ENCODE assay signal across 18 mouse cellular contexts in the genomic region with DNA sequence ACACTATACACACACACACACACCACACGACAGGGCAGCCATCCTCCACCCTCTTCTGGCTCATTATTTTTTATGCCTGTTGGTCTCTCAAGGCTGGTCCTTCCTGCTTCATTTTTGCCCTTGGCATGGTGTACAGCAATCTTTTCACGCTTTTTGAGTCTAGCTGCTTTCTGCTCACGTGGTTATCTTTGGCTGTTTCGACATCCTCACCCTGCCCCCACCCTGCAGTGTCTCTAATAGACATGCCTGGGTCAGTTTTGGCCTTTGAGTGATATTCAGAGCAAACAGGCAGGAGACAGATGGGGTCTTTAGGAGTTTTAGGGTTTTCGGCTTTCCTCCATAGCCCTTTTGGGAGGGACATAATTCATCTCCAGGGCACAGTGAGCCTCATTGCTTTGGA. TPM values are rescaled to one million over a fixed set of nuclear protein-coding genes. Genes with fewer than 3 reads are reported as not detected.
DNase-seq lines count a peak whose midpoint lies in the region; ATAC-seq and TF ChIP-seq lines count a peak whose summit lies in the region.
"Had no signal": no experiment of that assay in that cellular context is flagged by ENCODE, and none has a peak within 500 bp of the region (broad histone marks: within the 10 kb centered on the region; RNA-seq: fewer than 3 reads in every experiment).

No protein-coding gene starts in this region.

- no peak for ATAC-seq in kidney, postnatal 0 days (replicated peaks; ENCODE audit: low FRiP score, low read depth)
- ATAC-seq in intestine, embryonic 16.5 days: no peak
- ATAC-seq: Patski had no signal

- H3K36me3 ChIP-seq in kidney, postnatal 0 days (ENCODE audit: insufficient read depth, low read length): peaks cover 14% of the 10 kb centered on the region
- H3K36me3 ChIP-seq in intestine, embryonic 16.5 days (ENCODE audit: control insufficient read depth, insufficient read depth, low read length): 0 out of 2 replicates have a peak, but pooled peaks cover 2% of the 10 kb centered on the region

- H3K27ac ChIP-seq in kidney, postnatal 0 days: peak overlapping the region; percentile 77
- H3K27ac ChIP-seq in intestine, embryonic 16.5 days (ENCODE audit: low read length): peak overlapping the region; percentile 68; the same call in 1 of the 2 replicates
- H3K27ac ChIP-seq: forebrain, embryonic 12.5 days; heart, embryonic 10.5 days; hindbrain, embryonic 15.5 days; midbrain, embryonic 10.5 days had no signal

- H3K9me3 ChIP-seq in kidney, postnatal 0 days (replicated peaks; ENCODE audit: low read length): no peaks in the 10 kb centered on the region
- H3K9me3 ChIP-seq in intestine, embryonic 16.5 days (ENCODE audit: control insufficient read depth, low read length): no peaks in the 10 kb centered on the region
- H3K9me3 ChIP-seq: forebrain, embryonic 12.5 days; heart, embryonic 10.5 days; hindbrain, embryonic 15.5 days; lung, embryonic 15.5 days; midbrain, embryonic 10.5 days had no signal

- no peak for TF ChIP-seq CTCF in kidney, postnatal 0 days (IDR thresholded peaks at IDR 0.05; ENCODE audit: low read depth)

- peaks cover 19% of the 10 kb centered on the region for H3K4me1 ChIP-seq in kidney, postnatal 0 days (replicated peaks; ENCODE audit: insufficient read depth, low read length)
- H3K4me1 ChIP-seq in intestine, embryonic 16.5 days (ENCODE audit: control insufficient read depth, insufficient read depth, low read length): peaks cover 13% of the 10 kb centered on the region; the same call in 1 of the 2 replicates

- H3K9ac ChIP-seq in kidney, postnatal 0 days (ENCODE audit: low read depth, low read length): no peak overlapping the region
- H3K9ac ChIP-seq in intestine, embryonic 16.5 days (ENCODE audit: low read depth, low read length): no peak overlapping the region
- H3K9ac ChIP-seq: forebrain, embryonic 12.5 days; hindbrain, embryonic 15.5 days; lung, embryonic 15.5 days had no signal

- H3K4me3 ChIP-seq in kidney, postnatal 0 days (replicated peaks; ENCODE audit: low read depth, low read length): no peak overlapping the region
- no peak overlapping the region for H3K4me3 ChIP-seq in intestine, embryonic 16.5 days (ENCODE audit: low read length)
- H3K4me3 ChIP-seq: forebrain, embryonic 12.5 days; heart, embryonic 10.5 days; hindbrain, embryonic 15.5 days; lung, embryonic 15.5 days; midbrain, embryonic 10.5 days had no signal

- WGBS in kidney, postnatal 0 days: 69% methylated on average over 5 of the region's 5 CpGs
- 80% methylated on average over 5 of the region's 5 CpGs for WGBS in intestine, embryonic 16.5 days

- H3K4me2 ChIP-seq in kidney, postnatal 0 days (ENCODE audit: low read length): no peak overlapping the region
- H3K4me2 ChIP-seq in intestine, embryonic 16.5 days (ENCODE audit: low read depth, low read length): no peak overlapping the region
- H3K4me2 ChIP-seq: forebrain, embryonic 12.5 days; hindbrain, embryonic 15.5 days; lung, embryonic 15.5 days had no signal

- no peaks in the 10 kb centered on the region for H3K27me3 ChIP-seq in kidney, postnatal 0 days (ENCODE audit: insufficient read depth, low read length)
- H3K27me3 ChIP-seq in intestine, embryonic 16.5 days (replicated peaks; ENCODE audit: control insufficient read depth, insufficient read depth, low read length): no peaks in the 10 kb centered on the region
- H3K27me3 ChIP-seq: forebrain, embryonic 12.5 days; hindbrain, embryonic 15.5 days; lung, embryonic 15.5 days; Patski had no signal

- intact Hi-C loops in left cerebral cortex, postnatal 14 days (cut with DNase I): no loop called here

- peak; percentile 22 for DNase-seq in cerebellum, adult 9-11 months
- DNase-seq in cerebellum, postnatal 25 days: no peak
- no peak for DNase-seq in kidney, postnatal 0 days (ENCODE audit: low spot score)
- DNase-seq in kidney, adult 8-10 months: no peak
- DNase-seq in 416B (ENCODE audit: low read depth): peak; percentile 34
- DNase-seq in layer of hippocampus, adult 18-20 months (ENCODE audit: low spot score in 2 of 2): no peak
- DNase-seq in left cerebral cortex, postnatal 14 days (ENCODE audit: low spot score in 2 of 2): no peak
- DNase-seq: cerebellum, postnatal 36 days; gastrocnemius, postnatal 14 days; kidney, adult 2 months; liver had no signal

RNA-seq across cellular contexts. Expression of gene Hddc3, which starts 3.9 kb away (rescaled TPM):
- polyA plus RNA-seq in kidney, postnatal 0 days (2015; fragmentation: Nextera tagmentation; extraction: Ambion mirVana): 20.2 and 21.5 TPM in 2 replicates
- 15.1 and 18.7 TPM in 2 replicates for polyA plus RNA-seq in intestine, embryonic 16.5 days (2015; fragmentation: Nextera tagmentation; extraction: Ambion mirVana)
- total RNA-seq in layer of hippocampus, adult 18-20 months (2021): 10 to 100 TPM; 50.8 to 51.0 TPM
- 10 to 100 TPM; 42.0 to 53.2 TPM for total RNA-seq in left cerebral cortex, postnatal 14 days (2021)

RNA-seq across cellular contexts. Expression of gene Unc45a, which starts 6.0 kb away (rescaled TPM):
- 28.2 and 29.7 TPM in 2 replicates for polyA plus RNA-seq in kidney, postnatal 0 days (2015; fragmentation: Nextera tagmentation; extraction: Ambion mirVana)
- polyA plus RNA-seq in intestine, embryonic 16.5 days (2015; fragmentation: Nextera tagmentation; extraction: Ambion mirVana): 35.0 and 38.5 TPM in 2 replicates
- total RNA-seq in layer of hippocampus, adult 18-20 months (2021): 10 to 100 TPM; 39.3 to 41.6 TPM
- 10 to 100 TPM; 44.8 to 49.7 TPM for total RNA-seq in left cerebral cortex, postnatal 14 days (2021)

RNA-seq across cellular contexts. Expression of gene Rccd1, which starts 22.6 kb away (rescaled TPM):
- polyA plus RNA-seq in kidney, postnatal 0 days (2015; fragmentation: Nextera tagmentation; extraction: Ambion mirVana): 3.7 and 4.3 TPM in 2 replicates
- 7.9 and 8.3 TPM in 2 replicates for polyA plus RNA-seq in intestine, embryonic 16.5 days (2015; fragmentation: Nextera tagmentation; extraction: Ambion mirVana)
- total RNA-seq in layer of hippocampus, adult 18-20 months (2021): 10 to 100 TPM; 10.1 to 11.2 TPM
- total RNA-seq in left cerebral cortex, postnatal 14 days (2021): 10 to 100 TPM; 11.8 to 12.8 TPM

RNA-seq across cellular contexts. Expression of gene Man2a2, which starts 24.3 kb away (rescaled TPM):
- polyA plus RNA-seq in kidney, postnatal 0 days (2015; fragmentation: Nextera tagmentation; extraction: Ambion mirVana): 7.3 and 8.8 TPM in 2 replicates
- 8.0 and 10.0 TPM in 2 replicates for polyA plus RNA-seq in intestine, embryonic 16.5 days (2015; fragmentation: Nextera tagmentation; extraction: Ambion mirVana)
- 100 to 1,000 TPM; 164 TPM for total RNA-seq in layer of hippocampus, adult 18-20 months (2021)
- 100 to 1,000 TPM; 114 to 118 TPM for total RNA-seq in left cerebral cortex, postnatal 14 days (2021)

RNA-seq across cellular contexts. Expression of gene Fes, which starts 40.9 kb away (rescaled TPM):
- 12.4 and 12.5 TPM in 2 replicates for polyA plus RNA-seq in kidney, postnatal 0 days (2015; fragmentation: Nextera tagmentation; extraction: Ambion mirVana)
- 10.9 and 11.6 TPM in 2 replicates for polyA plus RNA-seq in intestine, embryonic 16.5 days (2015; fragmentation: Nextera tagmentation; extraction: Ambion mirVana)
- 1 to 10 TPM; 5.2 to 6.0 TPM for total RNA-seq in layer of hippocampus, adult 18-20 months (2021)
- total RNA-seq in left cerebral cortex, postnatal 14 days (2021): 1 to 10 TPM; 5.6 to 6.7 TPM

Comparison
In these comparisons a context has a peak if more than half of its experiments do, and no peak if none do; other contexts are left out.
1. DNase-seq: peak in cerebellum, adult 9-11 months (single experiment) and 416B (single experiment); none in cerebellum, postnatal 25 days (0 of 2), kidney, postnatal 0 days (single experiment), kidney, adult 8-10 months (0 of 2), layer of hippocampus, adult 18-20 months (0 of 2) and left cerebral cortex, postnatal 14 days (0 of 2).